Mouse (Mus musculus) cerebellum, adult 2 months (tissue): ENCODE measurements around the gene 4933407L21Rik. TPM values are rescaled to one million over a fixed set of nuclear protein-coding genes. Genes with fewer than 3 reads are reported as not detected.
A peak's percentile ranks its signal among the peaks of the same experiment; 100 is the strongest.
"Not testable (repeated sequence)": the region's sequence is repeated elsewhere in the genome, so short reads cannot be mapped to it uniquely, and the experiment has no call there.

Source experiments
- DNase-seq, 2 experiments: peaks; one replicate each; pipeline ENCODE4 v3.0.0; 2021
- H3K27ac ChIP-seq: fragments of 200-500 bp; 2 replicates; pipeline ENCODE4 v1.5.1; 2012; ENCODE audit warnings: low read length, control low read depth, inconsistent platforms; ENCODE audit not compliant: insufficient read depth
- H3K27me3 ChIP-seq: fragments of 200-500 bp; 2 replicates; pipeline ENCODE4 v1.6.1; 2012; ENCODE audit warnings: inconsistent platforms, mild to moderate bottlenecking, low read length, moderate library complexity; ENCODE audit not compliant: control insufficient read depth, insufficient read depth
- H3K4me1 ChIP-seq: fragments of 200-500 bp; 2 replicates; pipeline ENCODE4 v1.6.1; 2011; ENCODE audit warnings: low read length; ENCODE audit not compliant: control insufficient read depth, insufficient read depth
- H3K4me3 ChIP-seq: fragments of 200-500 bp; replicated peaks from 2 replicates; pipeline ENCODE3; 2011; ENCODE audit warnings: mild to moderate bottlenecking, low read depth, low read length, control low read depth; ENCODE audit not compliant: insufficient read depth
- CTCF ChIP-seq: fragments of 200-500 bp; IDR thresholded peaks from 2 replicates; pipeline ENCODE4 v1.5.1; 2011; ENCODE audit warnings: low read depth, mild to moderate bottlenecking, control low read depth, low read length, moderate library complexity, borderline replicate concordance; ENCODE audit not compliant: insufficient read depth
- POLR2A ChIP-seq: fragments of 200-500 bp; IDR thresholded peaks from 2 replicates; pipeline ENCODE4 v1.6.1; 2011; ENCODE audit warnings: low read length, control low read depth, borderline replicate concordance; ENCODE audit not compliant: insufficient read depth
- WGBS: fragments of 180-500 bp; shearing (Covaris S2); methylation state at CpG from one replicate; pipeline ENCODE4 v1.1.7; 2018; 5-methylcytosine and 5-hydroxymethylcytosine counted together
- polyA plus RNA-seq: library from polyadenylated mRNA; depleted of rRNA; stranded (reverse); fragments of >200 nt; gene quantifications from 2 replicates; pipeline ENCODE4 v1.2.3, GENCODE M21; 2012; rRNA removed

The 4933407L21Rik gene
- polyA plus RNA-seq, 1 experiment: 4.3 TPM

- Histone ChIP-seq H3K4me3 (no peak overlapping the region), H3K4me1 (no peaks in the 10 kb centered on the region), H3K27me3 (no peaks in the 10 kb centered on the region), H3K27ac (no peak overlapping the region)
- WGBS: 53% methylated on average over 3 of the region's 3 CpGs
- no peak for TF ChIP-seq POLR2A
- TF ChIP-seq CTCF: no peak
- no peak for DNase-seq
Observed at GRCm38 (mm10) chr1:85972341-85972740, 44.1 kb downstream of the 4933407L21Rik start.

GRCm38 (mm10) chr1:85973468-85973877, 45.2 kb downstream of the 4933407L21Rik start:
- DNase-seq: no peak
- no peak overlapping the region for H3K27ac ChIP-seq
- no peak for TF ChIP-seq POLR2A
- TF ChIP-seq CTCF: no peak
- WGBS: 96% methylated on average over 2 of the region's 2 CpGs
- H3K4me3 ChIP-seq: no peak overlapping the region
- H3K27me3 ChIP-seq: no peaks in the 10 kb centered on the region
- H3K4me1 ChIP-seq: no peaks in the 10 kb centered on the region

DNA sequence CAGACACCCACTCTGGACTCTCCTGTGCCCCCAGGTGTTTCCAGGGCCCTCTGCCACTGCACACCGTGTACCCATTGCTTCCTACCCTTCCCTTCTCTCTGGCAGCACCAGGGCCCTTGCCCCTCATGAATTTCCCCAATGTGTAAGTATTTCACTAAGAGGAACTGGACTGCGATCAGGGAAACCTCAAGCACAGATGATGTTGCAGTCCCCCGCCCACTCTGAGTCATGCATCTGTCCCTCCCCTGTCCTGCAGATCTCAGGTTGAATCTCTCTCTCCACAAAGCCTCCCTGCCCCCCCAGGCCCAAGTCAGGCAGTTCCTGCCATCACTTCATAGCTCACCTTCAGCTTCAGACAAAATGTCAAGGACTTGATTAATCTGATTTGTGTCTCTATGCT, 49.4 kb downstream of the 4933407L21Rik start:
- DNase-seq: no peak
- Histone ChIP-seq H3K27me3 (no peaks in the 10 kb centered on the region), H3K27ac (no peak overlapping the region), H3K4me3 (no peak overlapping the region), H3K4me1 (no peaks in the 10 kb centered on the region)
- TF ChIP-seq POLR2A (no peak), CTCF (no peak)
- 68% methylated on average over 3 of the region's 3 CpGs for WGBS

GRCm38 (mm10) chr1:85981738-85982357, 53.6 kb downstream of the 4933407L21Rik start:
- TF ChIP-seq CTCF: no peak
- TF ChIP-seq POLR2A: no peak
- no peaks in the 10 kb centered on the region for H3K27me3 ChIP-seq
- WGBS: 32% methylated on average over 7 of the region's 7 CpGs
- H3K4me3 ChIP-seq: no peak overlapping the region
- DNase-seq: peak in 1 of 2 experiments; percentile 8
- H3K27ac ChIP-seq: no peak overlapping the region
- no peaks in the 10 kb centered on the region for H3K4me1 ChIP-seq

- TF ChIP-seq CTCF (no peak), POLR2A (no peak)
- Histone ChIP-seq H3K4me1 (no peaks in the 10 kb centered on the region), H3K4me3 (no peak overlapping the region), H3K27me3 (no peaks in the 10 kb centered on the region), H3K27ac (no peak overlapping the region)
- DNase-seq: no peak
- WGBS: 86% methylated on average over 3 of the region's 3 CpGs
Observed at GRCm38 (mm10) chr1:85985784-85986183, 57.5 kb downstream of the 4933407L21Rik start.

GRCm38 (mm10) chr1:85988351-85988750, 60.1 kb downstream of the 4933407L21Rik start:
- Histone ChIP-seq H3K4me3 (no peak overlapping the region), H3K4me1 (no peaks in the 10 kb centered on the region), H3K27ac (no peak overlapping the region), H3K27me3 (no peaks in the 10 kb centered on the region)
- TF ChIP-seq CTCF (no peak), POLR2A (no peak)
- DNase-seq: no peak
- 83% methylated on average over 4 of the region's 4 CpGs for WGBS

DNA sequence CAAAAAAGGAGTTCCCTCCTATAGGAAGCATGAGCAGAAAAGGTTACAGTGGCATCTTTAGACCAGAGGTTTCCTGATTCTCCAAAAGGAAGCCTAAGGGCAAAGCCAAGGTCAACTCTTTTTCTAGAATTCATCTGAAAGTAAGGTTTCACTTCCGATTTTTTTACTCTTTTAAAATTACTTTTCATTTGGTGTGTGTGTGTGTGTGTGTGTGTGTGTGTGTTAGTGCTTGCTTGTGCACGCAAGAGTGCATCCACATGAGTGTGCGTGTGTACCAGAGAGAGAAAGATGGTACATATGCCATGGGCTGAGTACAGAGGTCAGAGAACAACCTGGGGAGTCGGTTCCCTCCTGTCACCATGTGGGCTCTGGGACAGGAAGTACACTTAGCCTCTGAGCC, 60.6 kb downstream of the 4933407L21Rik start:
- WGBS: 91% methylated on average over 4 of the region's 4 CpGs
- not testable (repeated sequence) for H3K4me3 ChIP-seq, H3K27me3 ChIP-seq, DNase-seq, H3K4me1 ChIP-seq, H3K27ac ChIP-seq

Other genes with a start within 250 kb of the 4933407L21Rik start
- 0.30 and 0.49 TPM in 2 replicates for gene A630001G21Rik, start 149.8 kb upstream of the 4933407L21Rik start, polyA plus RNA-seq
- 121 and 127 TPM in 2 replicates for gene Cab39, start 135.0 kb upstream of the 4933407L21Rik start, polyA plus RNA-seq
- 533 and 557 TPM in 2 replicates for gene Itm2c, start 34.2 kb upstream of the 4933407L21Rik start, polyA plus RNA-seq
- 0.03 TPM in 2 replicates for gene Gpr55, start 32.5 kb downstream of the 4933407L21Rik start, polyA plus RNA-seq
- gene Spata3, start 88.3 kb downstream of the 4933407L21Rik start, polyA plus RNA-seq: 0.95 and 1.0 TPM in 2 replicates
- gene 2810459M11Rik, start 117.4 kb downstream of the 4933407L21Rik start, polyA plus RNA-seq: 6.0 and 6.9 TPM in 2 replicates
- gene Psmd1, start 135.9 kb downstream of the 4933407L21Rik start, polyA plus RNA-seq: 81.1 and 84.2 TPM in 2 replicates
- not detected in 2 replicates for gene Htr2b, start 183.5 kb downstream of the 4933407L21Rik start, polyA plus RNA-seq
- gene Gm21972, start 205.2 kb downstream of the 4933407L21Rik start, polyA plus RNA-seq: 0.95 and 1.8 TPM in 2 replicates
- 24.4 and 24.9 TPM in 2 replicates for gene Armc9, start 226.3 kb downstream of the 4933407L21Rik start, polyA plus RNA-seq